Mouse (Mus musculus): Measurements from ENCODE around the gene Lamc3.

Gene Lamc3

GRCm38 (mm10) chr2:31887030-31887429 is at the start of gene Lamc3:
Gene Lamc3, plus strand, starts transcription at chr2:31887291.
- peak; percentile 75 for DNase-seq

DNA sequence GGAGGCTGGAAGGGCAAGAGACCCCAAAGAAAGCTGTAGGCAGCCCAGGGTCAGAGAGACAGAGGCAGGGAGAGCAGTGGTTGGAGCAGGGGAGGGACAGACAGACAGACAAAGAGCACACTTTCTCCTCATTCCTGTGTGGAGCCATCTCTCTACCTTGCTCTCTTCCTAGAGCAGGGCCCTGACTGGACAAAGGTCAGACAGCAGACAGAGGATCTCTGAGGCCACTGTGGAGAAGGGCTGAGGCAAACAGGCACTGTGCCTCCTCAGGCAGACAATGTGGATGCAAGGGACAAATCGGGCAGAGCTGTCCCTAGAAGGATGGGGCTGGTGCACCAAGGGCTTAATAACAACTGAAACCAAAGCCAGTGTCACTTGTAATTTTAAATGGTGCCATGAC is 48.2 kb upstream of the Lamc3 start:
- no peak for DNase-seq

DNA sequence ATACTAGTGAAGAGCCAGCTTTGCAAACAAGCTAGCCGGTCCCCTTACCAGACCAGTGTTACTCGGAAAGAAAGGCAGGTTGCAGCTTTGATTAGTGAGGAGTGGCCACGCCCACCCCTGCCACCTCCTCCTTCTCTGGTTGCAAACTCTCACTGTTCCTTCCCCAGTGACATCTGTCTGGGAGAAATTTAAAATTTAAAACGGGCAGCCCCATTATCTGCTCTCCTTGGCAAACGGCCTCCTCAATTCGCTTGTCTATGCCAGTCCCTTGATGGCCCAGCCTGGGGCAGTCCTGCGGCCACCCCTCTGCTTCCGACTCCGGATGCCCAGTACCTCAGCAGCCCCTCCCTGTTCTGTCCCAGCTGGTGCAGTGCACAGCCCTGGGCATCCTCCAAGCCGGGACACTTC is 42.4 kb upstream of the Lamc3 start:
- DNase-seq, result no peak

- no peak for DNase-seq
Observed at GRCm38 (mm10) chr2:31845512-31845895, 41.6 kb upstream of the Lamc3 start.

DNA sequence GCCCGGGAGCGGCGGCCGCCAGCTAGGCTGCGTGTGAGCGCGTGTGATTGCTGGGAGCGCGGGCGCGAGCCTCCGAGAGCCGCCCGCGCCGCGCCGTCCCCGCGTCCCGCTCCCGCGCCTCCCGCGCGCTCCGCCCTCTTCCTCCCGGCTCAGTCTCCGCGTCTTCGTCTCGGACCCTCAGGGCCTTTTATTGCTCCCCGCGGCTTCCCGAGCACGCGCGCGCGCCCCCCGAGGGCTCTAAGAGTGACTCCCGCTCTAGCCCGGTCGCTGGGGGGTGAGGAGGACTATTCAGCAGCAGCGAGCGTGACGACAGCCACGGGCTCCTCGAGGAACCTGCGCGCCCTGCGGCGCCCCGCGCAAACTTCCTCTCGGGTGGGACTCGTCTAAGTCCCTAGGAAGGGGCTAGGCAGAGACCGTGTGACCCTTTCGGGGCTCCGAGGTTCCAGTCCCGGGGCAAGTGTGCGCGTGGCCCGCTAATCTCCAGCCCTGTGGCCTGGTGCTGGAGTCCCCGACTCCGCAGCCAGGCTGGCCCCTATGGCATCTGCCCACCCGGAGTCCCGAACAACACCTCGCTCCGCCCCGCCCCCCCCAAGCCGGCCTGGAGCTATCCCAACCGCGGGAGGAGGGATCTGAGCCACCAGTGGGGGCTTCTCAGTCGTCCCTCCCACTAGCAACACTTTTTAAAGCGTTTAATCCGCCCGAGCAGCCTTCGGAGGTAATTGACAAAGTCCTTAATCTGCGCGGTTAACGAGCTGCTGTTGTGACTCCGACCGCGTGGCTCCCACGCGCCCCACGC is 41.0 kb upstream of the Lamc3 start, which contains the start of gene Fibcd1:
Gene Fibcd1 (minus strand): TSS at position 110 of the 796 bp plus-strand sequence.
- peak; percentile 78 for DNase-seq

DNA sequence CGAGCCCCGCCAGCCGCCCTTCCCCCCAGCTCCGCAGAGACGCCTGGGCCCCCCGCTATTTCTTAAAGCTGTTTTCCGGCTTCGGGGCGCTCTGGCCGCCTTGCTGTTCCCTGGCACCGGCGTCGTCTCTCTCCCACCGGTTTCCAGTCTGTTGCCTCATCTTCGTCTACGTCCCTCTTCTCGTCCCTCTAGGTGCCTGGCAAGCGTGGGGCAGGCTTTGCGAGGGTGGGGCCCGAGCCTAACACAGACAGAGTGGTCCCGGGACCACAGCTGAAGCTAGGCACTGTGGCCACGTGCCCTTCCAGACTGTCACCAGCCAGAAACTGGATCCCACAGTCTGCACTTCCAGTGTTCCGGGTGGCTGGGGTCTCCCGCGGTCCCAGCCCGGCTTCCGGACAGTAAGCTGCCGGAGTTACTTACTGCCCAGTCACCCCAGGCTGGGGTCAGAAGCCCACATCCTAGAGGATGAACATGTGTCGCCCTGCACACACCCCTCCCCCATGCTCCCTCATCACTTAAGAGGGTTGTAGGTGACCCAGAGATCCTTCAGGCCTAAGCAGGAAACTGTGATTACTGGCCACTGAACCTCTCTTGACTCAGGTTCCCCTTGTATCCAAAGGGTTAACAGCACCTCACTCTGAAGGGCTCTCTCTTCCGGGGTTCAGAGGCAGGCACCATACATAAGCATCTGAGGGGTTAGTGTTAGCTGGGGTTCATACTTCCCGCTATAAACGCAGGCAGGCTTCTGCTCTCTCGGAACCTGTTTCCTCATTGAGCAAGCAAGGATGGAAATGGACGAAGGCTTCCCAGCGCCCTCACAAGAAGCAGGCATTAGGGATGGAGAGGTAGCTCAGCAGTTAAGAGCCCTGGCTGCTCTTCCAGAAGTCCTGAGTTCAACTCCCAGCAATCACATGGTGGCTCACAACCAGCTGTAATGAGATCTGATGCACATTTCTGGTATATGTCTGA is 40.1 kb upstream of the Lamc3 start:
- DNase-seq, result peak; percentile 46

- peak; percentile 35 for DNase-seq
Observed at GRCm38 (mm10) chr2:31847908-31848307, 39.2 kb upstream of the Lamc3 start.

GRCm38 (mm10) chr2:31850141-31850540 is 37.0 kb upstream of the Lamc3 start:
- DNase-seq, result no peak

DNA sequence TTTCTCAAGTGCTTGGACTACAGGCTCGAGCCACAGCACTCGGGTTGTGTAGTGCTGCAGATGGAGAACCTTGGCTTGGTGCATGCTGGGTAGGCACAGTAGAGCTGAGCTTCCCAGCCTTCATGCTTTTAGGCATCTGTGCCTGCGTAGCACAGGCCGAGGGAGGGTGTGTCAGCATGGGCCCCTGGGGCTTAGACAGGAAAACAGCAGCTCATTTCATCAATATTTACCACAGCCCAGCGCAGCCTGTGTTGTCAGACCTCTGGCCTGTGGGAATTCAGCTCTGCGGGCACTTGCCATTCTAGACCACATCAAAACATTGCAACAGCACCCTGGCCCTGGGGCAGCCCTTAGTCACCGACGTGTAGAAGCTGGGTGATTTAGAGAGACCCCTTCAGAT is 31.1 kb upstream of the Lamc3 start:
- DNase-seq, result no peak

DNA sequence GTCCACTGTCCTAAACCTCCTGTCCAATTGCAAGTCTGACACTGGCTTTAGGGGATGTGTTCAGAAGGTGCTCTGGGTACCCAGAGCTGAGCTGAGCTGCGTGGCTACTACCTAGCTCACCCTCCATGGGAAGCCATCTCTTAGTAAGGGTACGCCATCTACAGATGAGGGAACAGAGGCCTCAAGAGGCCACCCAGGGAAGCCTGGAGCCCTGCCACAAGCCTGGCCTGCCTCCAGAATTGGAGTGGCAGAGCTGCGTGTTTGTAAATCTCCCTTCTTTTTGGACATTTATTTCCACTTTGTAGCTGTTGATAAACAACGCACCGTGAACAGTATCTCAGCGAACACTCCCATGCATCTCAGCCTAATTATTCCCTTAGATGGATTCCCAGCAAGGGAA is 29.9 kb upstream of the Lamc3 start:
- DNase-seq, result no peak

GRCm38 (mm10) chr2:31858500-31858899 is 28.6 kb upstream of the Lamc3 start:
- DNase-seq, result peak; percentile 32

- DNase-seq, result no peak
Observed at GRCm38 (mm10) chr2:31862919-31863318, 24.2 kb upstream of the Lamc3 start.

DNA sequence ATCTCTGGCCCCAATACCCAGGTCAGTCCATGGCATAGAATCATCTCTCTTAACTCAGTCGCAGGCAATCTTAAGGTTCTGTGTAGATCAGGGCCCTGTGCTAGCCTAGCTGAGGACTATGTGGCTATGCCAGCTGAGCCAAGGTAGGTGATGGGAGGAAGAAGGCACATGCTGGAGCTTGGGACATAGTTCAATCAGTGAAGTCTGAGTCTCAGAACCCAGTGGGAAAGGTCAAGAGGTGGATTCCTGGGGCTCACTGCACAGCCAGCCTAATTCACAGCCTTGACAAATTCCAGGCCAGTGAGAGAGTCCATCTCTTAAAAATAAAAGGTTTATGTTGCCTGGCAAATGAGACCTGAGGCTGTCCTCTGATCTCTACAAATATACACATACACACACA is 23.3 kb upstream of the Lamc3 start:
- no peak for DNase-seq

- no peak for DNase-seq
Observed at GRCm38 (mm10) chr2:31864891-31865290, 22.2 kb upstream of the Lamc3 start.

- DNase-seq, result no peak
Observed at GRCm38 (mm10) chr2:31865322-31865721, 21.8 kb upstream of the Lamc3 start.

DNA sequence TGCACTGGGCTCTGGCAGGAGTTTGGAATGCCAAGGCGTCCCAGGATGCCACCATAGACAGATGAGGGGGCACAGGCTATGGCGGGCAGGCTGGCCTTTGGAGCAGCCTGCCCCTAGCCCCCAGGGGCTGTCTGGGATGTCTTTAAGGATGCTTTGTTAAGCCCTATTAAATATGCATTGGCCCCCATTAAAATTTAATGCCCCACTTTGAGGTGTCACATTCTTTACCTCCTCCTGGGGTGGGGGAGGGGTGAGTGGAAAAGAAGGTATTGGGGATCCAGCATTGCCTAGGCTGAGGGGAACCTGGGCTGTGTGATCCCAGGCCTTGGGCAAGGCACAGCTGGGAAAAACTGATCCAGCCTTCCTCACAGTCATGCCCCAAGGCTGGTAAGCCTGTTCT is 21.3 kb upstream of the Lamc3 start:
- DNase-seq, result no peak

DNA sequence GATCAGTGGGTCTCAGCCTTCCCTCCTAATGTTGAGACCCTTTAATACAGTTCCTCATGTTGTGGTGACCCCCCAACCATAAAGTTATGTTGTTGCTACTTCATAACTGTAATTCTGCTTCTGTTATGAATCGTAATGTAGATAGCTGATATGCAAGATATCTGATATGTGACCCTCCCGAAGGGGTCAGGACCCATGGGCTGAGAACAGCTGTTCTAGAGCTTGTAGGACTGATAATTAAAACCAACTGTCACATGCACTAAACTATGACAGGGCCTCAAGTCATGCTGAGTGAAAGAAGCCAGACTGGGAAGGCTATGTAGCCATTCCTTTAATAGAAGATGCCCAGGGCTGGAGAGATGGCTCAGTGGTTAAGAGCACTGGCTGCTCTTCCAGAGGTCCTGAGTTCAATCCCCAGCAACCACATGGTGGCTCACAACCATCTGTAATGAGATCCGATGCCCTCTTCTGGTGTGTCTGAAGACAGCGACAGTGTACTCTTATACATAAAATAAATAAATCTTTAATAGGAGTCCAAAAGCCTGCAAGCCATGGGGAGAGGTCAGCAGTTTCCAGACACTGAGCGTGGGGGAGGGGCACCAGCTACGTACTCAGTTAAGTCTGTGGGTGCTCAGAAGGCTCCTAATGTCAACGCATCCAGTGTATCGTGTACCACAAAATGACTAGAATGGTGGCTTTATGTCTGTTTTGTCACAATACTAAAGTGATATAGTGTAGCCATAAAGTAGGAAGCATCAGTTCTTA is 19.1 kb upstream of the Lamc3 start:
- DNase-seq, result no peak

- DNase-seq, result no peak
Observed at GRCm38 (mm10) chr2:31868538-31869164, 18.4 kb upstream of the Lamc3 start.

DNA sequence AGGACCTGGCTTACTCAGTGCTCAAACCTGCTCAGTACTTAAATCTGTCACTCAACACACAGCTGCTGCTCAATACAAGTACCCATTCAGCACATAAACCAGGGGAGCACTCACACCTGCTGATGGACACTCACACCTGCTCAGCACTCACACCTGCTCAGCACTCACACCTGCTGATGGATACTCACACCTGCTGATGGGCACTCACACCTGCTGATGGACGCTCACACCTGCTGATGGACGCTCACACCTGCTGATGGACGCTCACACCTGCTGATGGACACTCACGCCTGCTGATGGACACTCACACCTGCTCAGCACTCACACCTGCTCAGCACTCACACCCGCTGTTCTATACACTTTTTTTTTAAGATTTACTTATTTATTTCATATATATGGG is 17.4 kb upstream of the Lamc3 start:
- no peak for DNase-seq

DNA sequence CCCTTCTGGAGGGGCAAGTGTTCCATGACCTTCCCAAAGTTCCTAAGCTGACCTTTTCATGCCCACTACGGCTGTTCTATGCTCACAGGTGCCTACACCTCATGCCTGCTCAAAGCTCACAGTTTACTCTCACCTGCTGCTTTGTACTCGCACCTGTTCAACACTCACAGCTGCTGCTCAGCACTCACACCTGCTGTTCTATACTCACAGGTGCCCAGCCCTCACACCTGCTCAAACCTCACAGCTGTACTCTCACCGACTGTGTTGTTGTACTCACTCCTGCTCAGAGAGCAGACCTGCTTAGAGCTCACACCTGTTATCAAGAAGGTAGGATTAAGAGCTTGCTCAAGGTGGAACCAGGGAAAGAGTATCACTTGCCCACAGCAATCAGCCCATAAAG is 16.4 kb upstream of the Lamc3 start:
- DNase-seq, result no peak

- DNase-seq, result peak; percentile 39
Observed at GRCm38 (mm10) chr2:31874290-31874855, 12.7 kb upstream of the Lamc3 start.

DNA sequence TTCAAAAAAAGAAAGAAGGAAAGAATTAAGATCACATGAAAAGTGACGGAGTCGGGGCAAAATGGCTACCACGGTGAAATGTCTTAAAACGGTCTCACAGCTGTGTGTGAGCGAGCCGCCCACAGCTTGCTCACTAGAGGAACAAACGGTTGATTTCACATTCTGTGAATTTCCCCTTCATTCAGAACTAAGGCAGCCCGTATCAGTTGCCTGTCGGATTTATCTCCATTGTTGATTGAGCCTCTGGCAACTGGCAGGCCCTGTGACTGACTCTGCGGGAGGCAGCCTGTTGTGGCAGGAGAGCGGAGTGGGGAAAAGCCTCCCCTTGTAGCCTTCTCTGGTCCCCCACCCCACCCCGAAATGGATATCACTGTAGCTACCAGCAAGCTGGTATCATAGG is 10.6 kb upstream of the Lamc3 start:
- DNase-seq, result peak; percentile 41
